ENCODE assay signal across 8 mouse cellular contexts in the genomic region with DNA sequence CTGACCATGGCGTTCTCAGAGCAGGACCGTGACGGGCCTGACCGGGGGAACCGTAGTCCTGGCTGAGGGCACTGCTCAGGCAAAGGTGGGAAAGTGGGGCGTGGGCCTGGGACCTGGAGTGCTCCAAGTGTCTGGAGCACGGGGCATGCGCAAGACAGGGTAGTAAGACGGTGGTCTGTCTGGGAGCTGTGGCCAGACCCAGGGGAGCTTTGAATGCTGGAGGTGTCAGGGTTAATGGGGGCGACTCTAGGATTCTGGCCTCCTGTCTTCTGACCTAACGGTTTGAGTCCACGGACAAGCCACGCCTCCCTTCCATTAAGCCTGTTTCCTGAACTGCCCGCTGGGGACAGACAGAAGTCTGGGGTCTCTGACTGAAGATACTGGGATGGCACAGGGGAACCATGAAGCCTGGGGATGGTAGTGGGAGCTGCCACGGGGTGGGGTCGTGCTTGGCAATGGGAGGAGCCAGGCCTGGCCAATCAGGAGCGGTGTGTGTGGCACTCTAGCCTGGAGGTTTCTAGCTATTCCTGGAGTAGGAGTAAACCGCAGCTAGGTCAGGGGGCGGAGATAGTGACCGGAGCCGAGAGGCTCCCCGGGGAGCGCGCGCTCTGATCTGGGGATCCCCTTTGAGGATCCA. TPM values are rescaled to one million over a fixed set of nuclear protein-coding genes. Genes with fewer than 3 reads are reported as not detected.
DNase-seq lines count a peak whose midpoint lies in the region; ATAC-seq and TF ChIP-seq lines count a peak whose summit lies in the region.

No protein-coding gene starts in this region.

- no peak for TF ChIP-seq POLR2A in thymus, adult 2 months (IDR thresholded peaks at IDR 0.05; ENCODE audit: control insufficient read depth, extremely low read depth, insufficient read depth, low read length, poor library complexity)

- no peak overlapping the region for H3K27ac ChIP-seq in thymus, adult 2 months (ENCODE audit: control insufficient read depth, insufficient read depth, low read length)
- no peak overlapping the region for H3K27ac ChIP-seq in hindbrain, embryonic 14.5 days
- peak overlapping the region; percentile 83 for H3K27ac ChIP-seq in liver, embryonic 12.5 days

- no peak overlapping the region for H3K9ac ChIP-seq in hindbrain, embryonic 14.5 days
- peak overlapping the region; percentile 77 for H3K9ac ChIP-seq in liver, embryonic 12.5 days

- H3K4me3 ChIP-seq in thymus, adult 2 months (ENCODE audit: control insufficient read depth, insufficient read depth, low read length) = no peak overlapping the region; the same call in 1 of the 2 replicates
- H3K4me3 ChIP-seq in hindbrain, embryonic 14.5 days (replicated peaks; ENCODE audit: low read length) = peak overlapping the region; percentile 77; the same call in 1 of the 2 replicates
- H3K4me3 ChIP-seq in liver, embryonic 12.5 days = peak overlapping the region; percentile 73

- no peaks in the 10 kb centered on the region for H3K36me3 ChIP-seq in thymus, adult 2 months (ENCODE audit: control insufficient read depth, insufficient read depth, low read length)
- H3K36me3 ChIP-seq in hindbrain, embryonic 14.5 days (replicated peaks; ENCODE audit: control insufficient read depth, insufficient read depth) = no peaks in the 10 kb centered on the region
- peaks cover 13% of the 10 kb centered on the region for H3K36me3 ChIP-seq in liver, embryonic 12.5 days

- no peak for TF ChIP-seq CTCF in thymus, adult 2 months (IDR thresholded peaks at IDR 0.05; ENCODE audit: borderline replicate concordance, control insufficient read depth, extremely low read depth, insufficient read depth, low read length, poor library complexity)

- peak overlapping the region; percentile 90 for H3K4me2 ChIP-seq in hindbrain, embryonic 14.5 days (replicated peaks)
- peak overlapping the region; percentile 98 for H3K4me2 ChIP-seq in liver, embryonic 12.5 days

- peak; percentile 15 for DNase-seq in thymus, adult 2 months
- DNase-seq in thymus, postnatal 10 days (ENCODE audit: low spot score in 2 of 2) = no peak
- DNase-seq in cerebellum, adult 9-10 months = peak; percentile 80
- DNase-seq in gastrocnemius, adult 18-20 months (ENCODE audit: low spot score) = peak; percentile 89
- DNase-seq in hindbrain, embryonic 14.5 days (ENCODE audit: low spot score) = no peak
- DNase-seq in testis, postnatal 14 days (ENCODE audit: low spot score) = peak; percentile 78

- WGBS in thymus, adult 2 months = 3% methylated on average over 25 of the region's 25 CpGs
- WGBS in hindbrain, embryonic 14.5 days = 12% methylated on average over 25 of the region's 25 CpGs
- WGBS in liver, embryonic 12.5 days (ENCODE audit: insufficient replicate concordance) = 2% methylated on average over 25 of the region's 25 CpGs

- H3K27me3 ChIP-seq in thymus, adult 2 months (ENCODE audit: control insufficient read depth, insufficient read depth, low read length) = peaks cover 13% of the 10 kb centered on the region
- no peaks in the 10 kb centered on the region for H3K27me3 ChIP-seq in hindbrain, embryonic 14.5 days (ENCODE audit: control insufficient read depth, insufficient read depth, low read length)
- H3K27me3 ChIP-seq in liver, embryonic 12.5 days (replicated peaks) = no peaks in the 10 kb centered on the region

- peaks cover 23% of the 10 kb centered on the region for H3K4me1 ChIP-seq in thymus, adult 2 months (replicated peaks; ENCODE audit: control insufficient read depth, insufficient read depth, low read length)
- peaks cover 23% of the 10 kb centered on the region; the same call in 1 of the 2 replicates for H3K4me1 ChIP-seq in hindbrain, embryonic 14.5 days (replicated peaks; ENCODE audit: control insufficient read depth, insufficient read depth, low read length)
- H3K4me1 ChIP-seq in liver, embryonic 12.5 days = peaks cover 80% of the 10 kb centered on the region

- no peaks in the 10 kb centered on the region for H3K9me3 ChIP-seq in hindbrain, embryonic 14.5 days (ENCODE audit: control insufficient read depth, low read length)
- no peaks in the 10 kb centered on the region for H3K9me3 ChIP-seq in liver, embryonic 12.5 days (replicated peaks)

- ATAC-seq in hindbrain, embryonic 14.5 days (ENCODE audit: low FRiP score) = no peak
- peak; percentile 78 for ATAC-seq in liver, embryonic 12.5 days
- peak; percentile 76 for ATAC-seq in monocyte, adult 5-6 weeks (replicated peaks; ENCODE audit: insufficient number of reproducible peaks, low FRiP score, low TSS enrichment, poor library complexity, severe bottlenecking)

RNA-seq across cellular contexts. Expression of a gene that starts 8.8 kb away (rescaled TPM):
- 18.1 and 25.9 TPM in 2 replicates for polyA plus RNA-seq in thymus, adult 2 months (2012; rRNA removed)
- total RNA-seq in gastrocnemius, adult 18-20 months (2021) = 10 to 100 TPM; 47.0 to 52.2 TPM
- polyA plus RNA-seq in hindbrain, embryonic 14.5 days (2014; fragmentation: Nextera tagmentation; extraction: Ambion mirVana) = 8.5 and 9.3 TPM in 2 replicates
- 14.5 and 15.4 TPM in 2 replicates for polyA plus RNA-seq in liver, embryonic 12.5 days (2016; fragmentation: Nextera tagmentation; extraction: Ambion mirVana)
- total RNA-seq in monocyte, adult 5-6 weeks (2017) = 4.8 to 11.1 TPM (median 10.5 TPM) in 3 replicates

RNA-seq across cellular contexts. Expression of a gene that starts 13.3 kb away (rescaled TPM):
- polyA plus RNA-seq in thymus, adult 2 months (2012; rRNA removed) = 3.6 and 23.5 TPM in 2 replicates
- 1,000 to 10,000 TPM; 1,543 to 1,586 TPM for total RNA-seq in gastrocnemius, adult 18-20 months (2021)
- polyA plus RNA-seq in hindbrain, embryonic 14.5 days (2014; fragmentation: Nextera tagmentation; extraction: Ambion mirVana) = 78.1 and 82.0 TPM in 2 replicates
- polyA plus RNA-seq in liver, embryonic 12.5 days (2016; fragmentation: Nextera tagmentation; extraction: Ambion mirVana) = 2.6 TPM in 2 replicates
- total RNA-seq in monocyte, adult 5-6 weeks (2017) = 0.43 TPM in 1 of 3 replicates, not detected in the others

RNA-seq across cellular contexts. Expression of a gene that starts 21.4 kb away (rescaled TPM):
- polyA plus RNA-seq in thymus, adult 2 months (2012; rRNA removed) = 29.3 and 34.1 TPM in 2 replicates
- total RNA-seq in gastrocnemius, adult 18-20 months (2021) = 10 to 100 TPM; 13.5 to 19.8 TPM
- polyA plus RNA-seq in hindbrain, embryonic 14.5 days (2014; fragmentation: Nextera tagmentation; extraction: Ambion mirVana) = 32.3 and 36.8 TPM in 2 replicates
- polyA plus RNA-seq in liver, embryonic 12.5 days (2016; fragmentation: Nextera tagmentation; extraction: Ambion mirVana) = 17.5 and 18.9 TPM in 2 replicates
- total RNA-seq in monocyte, adult 5-6 weeks (2017) = 18.7 to 29.4 TPM (median 21.7 TPM) in 3 replicates

RNA-seq across cellular contexts. Expression of a gene that starts 32.8 kb away (rescaled TPM):
- polyA plus RNA-seq in thymus, adult 2 months (2012; rRNA removed) = not detected in 2 replicates
- not detected for total RNA-seq in gastrocnemius, adult 18-20 months (2021)
- 0.48 and 0.81 TPM in 2 replicates for polyA plus RNA-seq in hindbrain, embryonic 14.5 days (2014; fragmentation: Nextera tagmentation; extraction: Ambion mirVana)
- polyA plus RNA-seq in liver, embryonic 12.5 days (2016; fragmentation: Nextera tagmentation; extraction: Ambion mirVana) = not detected in 2 replicates
- not detected in 3 replicates for total RNA-seq in monocyte, adult 5-6 weeks (2017)

RNA-seq across cellular contexts. Expression of a gene that starts 33.7 kb away (rescaled TPM):
- polyA plus RNA-seq in thymus, adult 2 months (2012; rRNA removed) = 0.92 and 1.1 TPM in 2 replicates
- not detected for total RNA-seq in gastrocnemius, adult 18-20 months (2021)
- 11.6 and 12.6 TPM in 2 replicates for polyA plus RNA-seq in hindbrain, embryonic 14.5 days (2014; fragmentation: Nextera tagmentation; extraction: Ambion mirVana)
- 0.13 TPM in 1 of 2 replicates, not detected in the other for polyA plus RNA-seq in liver, embryonic 12.5 days (2016; fragmentation: Nextera tagmentation; extraction: Ambion mirVana)
- 2.5 TPM in 1 of 3 replicates, not detected in the others for total RNA-seq in monocyte, adult 5-6 weeks (2017)

Comparison
In these comparisons a context has a peak if more than half of its experiments do, and no peak if none do; other contexts are left out.
1. DNase-seq: peak in thymus, adult 2 months (single experiment), cerebellum, adult 9-10 months (single experiment), gastrocnemius, adult 18-20 months (single experiment) and testis, postnatal 14 days (single experiment); none in thymus, postnatal 10 days (0 of 2) and hindbrain, embryonic 14.5 days (single experiment).